Mouse (Mus musculus): ENCODE measurements around the gene Pkn2.

Gene Pkn2

DNA sequence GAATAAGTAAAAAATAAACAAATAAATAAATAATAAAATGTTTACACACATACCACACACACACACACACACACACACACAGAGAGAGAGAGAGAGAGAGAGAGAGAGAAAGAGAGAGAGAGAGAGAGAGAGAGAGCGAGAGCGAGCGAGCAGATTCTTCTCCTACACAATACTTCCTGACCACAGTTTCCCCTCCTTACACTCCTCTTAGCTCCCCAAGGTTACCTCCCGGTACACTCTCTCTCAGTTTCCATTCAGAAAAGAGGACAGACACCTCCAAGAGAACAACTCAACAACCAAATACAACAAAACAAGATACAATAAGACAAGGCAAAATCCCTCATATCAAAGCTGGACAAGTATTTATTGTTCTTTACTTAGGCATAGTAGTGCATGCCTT is 47.8 kb downstream of the Pkn2 start:
- DNase-seq (ENCODE audit: low spot score): no peak

- no peak for DNase-seq (ENCODE audit: low spot score)
Observed at GRCm38 (mm10) chr3:142832910-142833309, 48.9 kb downstream of the Pkn2 start.

- no peak for DNase-seq (ENCODE audit: low spot score)
Observed at GRCm38 (mm10) chr3:142826449-142827146, 55.2 kb downstream of the Pkn2 start.

GRCm38 (mm10) chr3:142823606-142824005 is 58.2 kb downstream of the Pkn2 start:
- DNase-seq (ENCODE audit: low spot score): no peak

GRCm38 (mm10) chr3:142817506-142817905 is 64.3 kb downstream of the Pkn2 start:
- no peak for DNase-seq (ENCODE audit: low spot score)

DNA sequence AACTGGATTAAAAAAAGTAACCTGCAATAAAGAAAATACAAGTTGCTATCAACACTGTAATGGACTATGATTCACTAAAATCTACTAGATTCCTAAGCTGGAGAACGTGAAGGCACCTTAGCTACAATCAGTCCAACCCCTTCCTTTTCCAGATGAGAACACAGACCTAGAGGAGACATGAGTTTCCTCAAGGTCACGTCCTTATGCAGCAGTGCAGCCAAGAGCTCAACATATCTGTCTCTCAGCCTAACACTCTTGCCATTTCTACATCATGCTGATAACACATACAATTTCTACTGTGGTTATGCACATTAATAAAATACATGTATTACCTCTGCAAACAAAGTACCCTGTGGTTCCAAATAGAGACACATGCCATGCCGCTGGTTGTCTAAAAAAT is 70.2 kb downstream of the Pkn2 start:
- DNase-seq (ENCODE audit: low spot score): no peak

DNA sequence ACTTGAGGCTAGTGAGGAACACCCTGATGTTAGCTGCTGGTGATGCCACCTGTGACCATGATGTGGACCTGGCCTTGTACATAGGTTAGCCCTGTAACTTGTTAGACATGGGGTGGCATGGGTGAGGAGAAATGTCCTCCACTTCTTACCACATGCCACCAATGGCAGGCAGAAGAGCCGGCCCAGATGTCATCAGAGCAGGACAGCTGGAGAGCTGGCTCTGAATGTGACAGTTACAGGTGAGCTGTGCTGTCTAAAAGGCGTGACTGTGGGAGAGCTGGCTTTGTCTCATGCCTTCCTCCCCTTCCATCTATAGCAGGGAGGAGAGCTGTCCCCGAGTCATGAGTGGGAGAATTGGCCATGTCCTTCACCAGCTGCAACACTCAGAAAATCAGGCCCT is 86.2 kb downstream of the Pkn2 start:
- DNase-seq (ENCODE audit: low spot score): no peak

DNA sequence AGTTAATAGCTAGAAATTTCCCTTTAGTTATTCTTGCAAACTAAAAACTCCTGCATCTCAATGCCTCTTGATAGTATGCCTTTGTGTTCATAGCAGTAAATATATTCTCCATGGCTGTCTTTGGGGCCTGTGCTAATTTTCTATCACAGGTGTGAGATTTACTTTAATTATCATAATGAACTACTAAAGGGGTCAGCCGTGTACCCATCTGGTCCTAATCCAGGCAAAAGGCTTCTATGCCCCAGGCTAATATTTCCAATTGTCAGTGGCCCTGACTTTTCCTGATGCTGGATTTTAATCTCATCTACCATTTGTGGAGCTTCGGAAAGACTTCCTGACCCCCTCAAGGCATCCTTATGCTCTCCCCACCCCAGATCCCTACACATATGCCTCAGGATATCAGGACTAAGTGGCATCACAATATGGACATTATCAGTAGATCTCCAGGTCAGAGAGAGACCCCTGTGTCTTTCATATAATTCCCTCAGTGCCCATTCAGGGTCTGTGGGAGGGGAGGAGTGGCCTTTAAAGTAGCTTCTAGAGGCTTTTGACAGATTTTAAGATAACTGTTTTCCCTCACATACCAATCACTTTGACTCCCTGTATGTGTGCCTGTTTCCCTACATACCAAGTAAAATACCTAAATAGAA is 95.3 kb downstream of the Pkn2 start:
- no peak for DNase-seq (ENCODE audit: low spot score)

- DNase-seq (ENCODE audit: low spot score): no peak
Observed at GRCm38 (mm10) chr3:142777227-142777626, 104.6 kb downstream of the Pkn2 start.

DNA sequence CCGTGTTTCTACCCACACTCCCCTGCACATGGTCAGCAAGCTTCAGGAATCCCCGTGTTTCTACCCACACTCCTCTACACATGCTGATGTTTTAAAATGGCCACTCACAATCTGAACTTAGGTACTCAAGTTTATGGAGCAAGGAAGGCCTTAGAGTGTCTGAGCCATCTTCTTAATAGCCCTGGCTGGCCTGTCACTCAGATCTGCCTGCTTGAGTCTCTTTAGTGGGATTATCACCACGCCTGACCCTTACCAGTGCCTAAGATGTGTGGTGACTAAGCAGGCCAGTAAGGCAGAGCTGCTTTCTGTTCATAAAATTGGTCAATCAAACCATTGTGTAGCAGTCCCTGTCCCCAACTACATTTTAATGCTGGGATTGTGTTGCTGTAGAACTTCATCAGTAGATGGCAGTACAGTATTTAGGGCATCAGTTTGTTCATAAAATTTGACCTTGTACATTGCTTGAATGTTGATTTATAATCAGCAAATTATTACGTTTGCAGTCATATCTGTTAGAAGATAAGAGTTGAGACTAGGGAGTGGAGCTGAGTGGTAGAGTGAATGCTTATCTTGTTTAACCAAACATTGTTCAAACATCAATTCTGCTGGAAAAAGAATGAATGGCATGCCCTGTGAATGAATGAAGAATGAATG is 108.1 kb downstream of the Pkn2 start:
- DNase-seq (ENCODE audit: low spot score): no peak

- DNase-seq (ENCODE audit: low spot score): no peak
Observed at GRCm38 (mm10) chr3:142770518-142770917, 111.3 kb downstream of the Pkn2 start.

- DNase-seq (ENCODE audit: low spot score): no peak
Observed at GRCm38 (mm10) chr3:142768498-142768897, 113.3 kb downstream of the Pkn2 start.

DNA sequence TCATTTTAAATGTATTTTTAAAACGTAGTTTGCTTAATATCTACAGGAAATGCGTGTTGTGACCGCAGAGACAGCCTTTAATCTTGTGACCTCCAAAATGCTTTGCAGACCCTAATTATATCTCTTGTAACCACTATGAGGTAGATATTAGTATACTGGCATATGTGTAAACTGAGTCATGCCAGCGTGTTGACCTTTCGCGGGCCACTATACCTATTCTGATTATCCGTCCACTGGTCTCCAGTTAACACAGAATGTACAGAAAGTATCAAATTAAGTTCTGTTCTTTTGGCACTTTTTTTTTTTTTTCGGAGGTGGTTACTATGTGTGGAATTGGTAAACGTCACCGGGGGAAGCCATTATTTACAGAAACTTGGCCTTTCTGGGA is 116.0 kb downstream of the Pkn2 start:
- DNase-seq (ENCODE audit: low spot score): no peak

GRCm38 (mm10) chr3:142764995-142765777 is 116.6 kb downstream of the Pkn2 start, which contains the start of gene Gtf2b:
TSS of gene Gtf2b (plus strand) at chr3:142765045.
- peak; percentile 94 for DNase-seq (ENCODE audit: low spot score)

- no peak for DNase-seq (ENCODE audit: low spot score)
Observed at GRCm38 (mm10) chr3:142760356-142760755, 121.4 kb downstream of the Pkn2 start.

DNA sequence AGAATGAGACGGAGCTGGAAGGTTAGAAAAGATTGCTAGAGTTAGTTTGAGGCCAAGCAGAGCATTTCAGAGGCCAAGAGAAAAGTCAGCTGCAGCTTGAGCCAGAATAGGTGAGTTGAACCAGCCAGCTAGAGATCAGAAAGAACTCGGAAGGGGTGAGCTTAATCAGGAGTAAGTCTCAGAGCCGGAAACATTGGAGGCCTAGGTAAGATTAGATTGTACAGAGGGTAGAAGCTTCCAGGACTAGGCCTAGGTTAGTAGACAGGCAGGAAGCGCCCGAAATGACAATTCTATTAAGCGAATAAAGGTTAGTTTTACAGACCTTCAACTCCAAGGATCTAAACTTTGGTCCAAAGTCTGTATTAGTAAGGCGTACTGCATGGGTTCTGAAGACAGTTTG is 123.2 kb downstream of the Pkn2 start:
- DNase-seq (ENCODE audit: low spot score): no peak

DNA sequence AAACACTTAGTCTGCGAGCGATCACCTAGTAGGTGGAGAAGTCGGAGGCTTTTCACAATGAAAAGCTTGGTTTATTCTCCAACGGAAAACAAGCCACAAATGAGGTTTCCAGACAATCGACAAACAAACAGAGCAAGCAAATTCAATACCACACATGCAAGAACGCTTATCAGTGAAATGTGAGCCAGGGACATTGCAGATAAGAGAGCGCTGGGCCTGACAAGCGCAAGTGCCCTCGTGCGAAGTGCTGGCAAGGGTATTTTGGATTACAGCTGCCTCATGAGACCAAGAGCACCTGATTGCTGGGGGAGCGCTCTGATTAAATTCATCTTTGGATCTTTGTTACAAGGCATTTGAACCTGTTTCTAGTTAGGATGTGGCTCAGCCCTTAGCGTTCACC is 124.0 kb downstream of the Pkn2 start:
- peak; percentile 16 for DNase-seq (ENCODE audit: low spot score)

GRCm38 (mm10) chr3:142755132-142755867 is 126.5 kb downstream of the Pkn2 start:
- DNase-seq (ENCODE audit: low spot score): peak; percentile 9

DNA sequence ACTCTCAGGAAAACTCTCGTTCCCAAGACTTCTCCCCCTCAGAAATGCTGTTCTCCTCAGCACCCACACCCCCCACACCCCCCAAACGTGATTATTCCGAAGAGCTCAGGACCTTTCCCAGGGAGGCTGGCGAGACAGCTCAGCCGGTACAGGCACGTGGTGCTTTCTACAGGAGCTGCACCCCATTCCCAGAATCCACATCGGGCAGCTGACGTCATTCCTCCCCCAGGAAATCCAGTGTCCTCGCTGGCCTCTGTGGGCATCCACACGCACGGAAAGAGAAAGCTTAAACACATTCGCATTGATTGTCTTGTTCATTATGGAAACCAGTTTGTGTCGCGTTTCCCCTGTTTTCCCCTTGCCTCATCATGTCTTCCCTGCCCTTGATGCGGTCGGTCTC is 132.7 kb downstream of the Pkn2 start:
- DNase-seq (ENCODE audit: low spot score): no peak

DNA sequence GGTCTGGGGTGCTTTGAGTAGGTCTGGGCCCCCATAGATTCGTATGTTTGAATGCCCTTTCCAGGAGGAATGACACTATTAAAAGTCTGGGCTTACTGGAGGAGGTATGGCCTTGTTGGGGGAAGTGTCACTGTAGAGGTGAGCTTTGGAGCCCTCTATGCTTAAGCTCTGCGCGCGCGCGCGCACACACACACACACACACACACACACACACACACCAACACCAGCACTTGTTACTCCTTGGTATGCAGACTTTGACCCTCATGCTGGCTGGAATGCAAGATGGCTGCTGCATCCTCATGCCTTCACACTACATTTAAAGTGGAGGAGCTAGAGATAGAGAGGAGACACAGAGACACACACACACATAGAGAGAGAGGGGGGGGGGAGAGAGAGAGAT is 134.1 kb downstream of the Pkn2 start:
- no peak for DNase-seq (ENCODE audit: low spot score)

DNA sequence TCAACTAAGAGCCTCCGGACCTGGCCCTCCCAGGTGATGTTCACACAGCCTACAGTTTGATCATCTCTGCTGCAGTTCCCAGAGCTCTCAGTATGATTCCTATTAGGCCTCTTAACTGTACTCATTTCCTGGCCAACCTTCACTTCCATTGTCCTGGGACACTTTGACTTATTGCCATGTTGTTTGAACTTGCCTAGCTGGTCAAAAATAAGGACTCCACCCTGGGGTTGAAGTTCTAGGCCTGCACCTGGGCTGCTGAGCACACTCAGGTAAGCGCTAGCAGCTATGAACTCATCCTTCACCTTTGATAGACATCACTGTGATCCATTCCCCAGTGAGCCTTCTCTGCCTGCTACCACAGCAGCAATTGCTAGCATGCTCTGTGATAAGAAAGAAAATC is 136.7 kb downstream of the Pkn2 start:
- no peak for DNase-seq (ENCODE audit: low spot score)
